Mouse (Mus musculus): ENCODE data around the gene Glul.

DNA sequence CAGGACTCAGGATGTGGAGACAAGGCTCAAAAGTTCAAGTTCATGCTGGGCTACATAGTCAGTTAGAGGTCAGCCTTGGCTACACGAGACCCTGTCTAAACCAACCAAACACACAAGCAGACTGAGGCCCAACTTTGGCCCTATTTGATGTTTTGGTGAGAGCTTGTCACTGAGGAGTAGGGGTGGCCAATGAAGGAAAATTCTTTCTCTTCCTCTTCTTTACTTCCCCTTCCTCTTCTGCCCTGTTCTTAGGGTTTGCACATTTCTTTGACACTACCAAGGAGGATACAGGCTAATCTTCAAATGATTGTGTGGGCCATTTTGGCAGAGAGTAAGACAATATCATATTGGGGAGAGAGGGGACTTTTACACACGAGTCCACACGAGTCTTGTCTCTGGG lies 14.1 kb downstream of the Glul start:
- TF ChIP-seq CTCF (IDR thresholded peaks at IDR 0.05; ENCODE audit: borderline replicate concordance, extremely low read depth, insufficient read depth, insufficient read length), result no peak
- no peak for TF ChIP-seq POLR2A (IDR thresholded peaks at IDR 0.05; ENCODE audit: borderline replicate concordance, extremely low read depth, insufficient read depth, insufficient read length, poor library complexity, severe bottlenecking)
